In genomic region chr2:59719831-59720230, GRCm38 (mm10) we compare ENCODE assay signal across 23 mouse cellular contexts.
DNase-seq lines count a peak whose midpoint lies in the region; ATAC-seq and TF ChIP-seq lines count a peak whose summit lies in the region.
"Had no signal": no experiment of that assay in that cellular context is flagged by ENCODE, and none has a peak within 500 bp of the region (broad histone marks: within the 10 kb centered on the region; RNA-seq: fewer than 3 reads in every experiment).

No protein-coding gene starts in this region.

- no peak overlapping the region for H3K4me2 ChIP-seq in embryonic facial prominence, embryonic 11.5 days (ENCODE audit: low read depth, low read length)
- no peak overlapping the region for H3K4me2 ChIP-seq in lung, postnatal 0 days (replicated peaks; ENCODE audit: low read depth, low read length)
- no peak overlapping the region for H3K4me2 ChIP-seq in limb, embryonic 11.5 days (ENCODE audit: low read depth, severe bottlenecking)
- H3K4me2 ChIP-seq: forebrain, embryonic 12.5 days; heart, embryonic 15.5 days; hindbrain, embryonic 15.5 days; intestine, embryonic 15.5 days; liver, embryonic 12.5 days; midbrain, embryonic 12.5 days had no signal

- no peak overlapping the region for H3K4me3 ChIP-seq in embryonic facial prominence, embryonic 11.5 days (ENCODE audit: low read depth, low read length)
- no peak overlapping the region for H3K4me3 ChIP-seq in embryonic facial prominence, embryonic 10.5 days
- H3K4me3 ChIP-seq in lung, postnatal 0 days (ENCODE audit: low read depth, low read length): no peak overlapping the region
- H3K4me3 ChIP-seq in limb, embryonic 11.5 days (ENCODE audit: low read depth, low read length): no peak overlapping the region
- H3K4me3 ChIP-seq: forebrain, embryonic 12.5 days; heart, embryonic 15.5 days; hindbrain, embryonic 15.5 days; intestine, embryonic 15.5 days; liver, embryonic 12.5 days; midbrain, embryonic 12.5 days had no signal

- peaks cover 18% of the 10 kb centered on the region for H3K4me1 ChIP-seq in embryonic facial prominence, embryonic 11.5 days (ENCODE audit: control insufficient read depth, insufficient read depth, low read length)
- H3K4me1 ChIP-seq in embryonic facial prominence, embryonic 10.5 days: peaks cover 65% of the 10 kb centered on the region
- H3K4me1 ChIP-seq in lung, postnatal 0 days (ENCODE audit: insufficient read depth, low read depth, low read length): peaks cover 29% of the 10 kb centered on the region
- H3K4me1 ChIP-seq in limb, embryonic 11.5 days (ENCODE audit: control insufficient read depth, insufficient read depth, low read length): peaks cover 55% of the 10 kb centered on the region

- 81% methylated on average over 4 of the region's 4 CpGs for WGBS in embryonic facial prominence, embryonic 11.5 days
- WGBS in embryonic facial prominence, embryonic 10.5 days: 91% methylated on average over 4 of the region's 4 CpGs
- WGBS in lung, postnatal 0 days: 30% methylated on average over 4 of the region's 4 CpGs
- WGBS in limb, embryonic 11.5 days: 80% methylated on average over 4 of the region's 4 CpGs

- no peaks in the 10 kb centered on the region for H3K36me3 ChIP-seq in embryonic facial prominence, embryonic 11.5 days (replicated peaks; ENCODE audit: control insufficient read depth, insufficient read depth, low read depth, low read length)
- H3K36me3 ChIP-seq in embryonic facial prominence, embryonic 10.5 days (replicated peaks): peaks cover under 1% of the 10 kb centered on the region; the same call in 1 of the 2 replicates
- H3K36me3 ChIP-seq in lung, postnatal 0 days (ENCODE audit: insufficient read depth, low read length): no peaks in the 10 kb centered on the region
- H3K36me3 ChIP-seq in limb, embryonic 11.5 days (ENCODE audit: control insufficient read depth, insufficient read depth, low read length): no peaks in the 10 kb centered on the region
- H3K36me3 ChIP-seq: forebrain, embryonic 12.5 days; heart, embryonic 15.5 days; hindbrain, embryonic 15.5 days; intestine, embryonic 15.5 days; liver, embryonic 12.5 days; midbrain, embryonic 12.5 days had no signal

- H3K9me3 ChIP-seq in embryonic facial prominence, embryonic 11.5 days (replicated peaks; ENCODE audit: control insufficient read depth, low read length): no peaks in the 10 kb centered on the region
- H3K9me3 ChIP-seq in embryonic facial prominence, embryonic 10.5 days: no peaks in the 10 kb centered on the region
- no peaks in the 10 kb centered on the region for H3K9me3 ChIP-seq in lung, postnatal 0 days (ENCODE audit: low read length)
- H3K9me3 ChIP-seq in limb, embryonic 11.5 days (ENCODE audit: control insufficient read depth, low read length): no peaks in the 10 kb centered on the region
- H3K9me3 ChIP-seq: forebrain, embryonic 12.5 days; heart, embryonic 15.5 days; hindbrain, embryonic 15.5 days; intestine, embryonic 15.5 days; liver, embryonic 12.5 days; midbrain, embryonic 12.5 days had no signal

- ATAC-seq in embryonic facial prominence, embryonic 11.5 days (replicated peaks; ENCODE audit: insufficient number of reproducible peaks, low FRiP score, low TSS enrichment, low read depth): no peak
- peak; percentile 76 for ATAC-seq in lung, postnatal 0 days
- no peak for ATAC-seq in limb, embryonic 11.5 days (ENCODE audit: insufficient number of reproducible peaks, low FRiP score, low TSS enrichment, low read depth)
- ATAC-seq in monocyte, adult 5-6 weeks (replicated peaks; ENCODE audit: insufficient number of reproducible peaks, low FRiP score, low TSS enrichment, poor library complexity, severe bottlenecking): no peak
- ATAC-seq: intestine, embryonic 15.5 days; liver, embryonic 12.5 days had no signal

- H3K27ac ChIP-seq in embryonic facial prominence, embryonic 11.5 days (replicated peaks; ENCODE audit: low read depth, low read length): 0 out of 2 replicates have a peak overlapping the region, but pooled peaks have one; percentile 8
- H3K27ac ChIP-seq in embryonic facial prominence, embryonic 10.5 days (replicated peaks): no peak overlapping the region
- peak overlapping the region; percentile 80 for H3K27ac ChIP-seq in lung, postnatal 0 days (ENCODE audit: low read length)
- peak overlapping the region; percentile 76 for H3K27ac ChIP-seq in limb, embryonic 11.5 days (replicated peaks; ENCODE audit: low read depth, low read length)
- H3K27ac ChIP-seq: forebrain, embryonic 12.5 days; heart, embryonic 15.5 days; hindbrain, embryonic 15.5 days; intestine, embryonic 15.5 days; liver, embryonic 12.5 days; midbrain, embryonic 12.5 days had no signal

- peak; percentile 46; the same call in 1 of the 2 replicates for TF ChIP-seq EP300 in lung, postnatal 0 days (IDR thresholded peaks at IDR 0.05)

- no peak for TF ChIP-seq CTCF in lung, postnatal 0 days (IDR thresholded peaks at IDR 0.05)

- no peak overlapping the region for H3K9ac ChIP-seq in embryonic facial prominence, embryonic 11.5 days (replicated peaks; ENCODE audit: low read length)
- H3K9ac ChIP-seq in lung, postnatal 0 days (replicated peaks; ENCODE audit: low read depth): no peak overlapping the region
- no peak overlapping the region for H3K9ac ChIP-seq in limb, embryonic 11.5 days (ENCODE audit: low read length)
- H3K9ac ChIP-seq: forebrain, embryonic 12.5 days; heart, embryonic 15.5 days; hindbrain, embryonic 15.5 days; intestine, embryonic 15.5 days; liver, embryonic 12.5 days; midbrain, embryonic 12.5 days had no signal

- H3K27me3 ChIP-seq in embryonic facial prominence, embryonic 11.5 days (ENCODE audit: control insufficient read depth, insufficient read depth, low read length): no peaks in the 10 kb centered on the region
- no peaks in the 10 kb centered on the region for H3K27me3 ChIP-seq in embryonic facial prominence, embryonic 10.5 days (replicated peaks; ENCODE audit: low read depth, poor library complexity, severe bottlenecking)
- H3K27me3 ChIP-seq in lung, postnatal 0 days (replicated peaks; ENCODE audit: insufficient read depth, low read length): no peaks in the 10 kb centered on the region
- H3K27me3 ChIP-seq in limb, embryonic 11.5 days (ENCODE audit: control insufficient read depth, insufficient read depth, low read length): no peaks in the 10 kb centered on the region
- H3K27me3 ChIP-seq: forebrain, embryonic 12.5 days; heart, embryonic 15.5 days; hindbrain, embryonic 15.5 days; intestine, embryonic 15.5 days; liver, embryonic 12.5 days; midbrain, embryonic 12.5 days had no signal

- DNase-seq in embryonic facial prominence, embryonic 11.5 days (ENCODE audit: low spot score): no peak
- no peak for DNase-seq in embryonic facial prominence, embryonic 10.5 days (ENCODE audit: low spot score)
- DNase-seq in lung, postnatal 0 days (ENCODE audit: low spot score): peak; percentile 87
- no peak for DNase-seq in lung, postnatal 10 days
- DNase-seq in limb, embryonic 11.5 days (ENCODE audit: low spot score): no peak
- DNase-seq in layer of hippocampus, postnatal 14 days (ENCODE audit: low spot score in 2 of 2): no peak
- DNase-seq in natural killer cell, adult 2 months (ENCODE audit: low spot score in 2 of 2): no peak
- DNase-seq: adrenal gland, postnatal 36 days; cerebellum, adult 18-20 months; cerebellum, postnatal 36 days; embryo, embryonic 11 days; gastrocnemius, postnatal 36 days; kidney, postnatal 4 days; left cerebral cortex, postnatal 4 days; lung, postnatal 14 days; right cerebral cortex, postnatal 14 days had no signal
